Mouse (Mus musculus): ENCODE data around the gene Ube2t.

DNA sequence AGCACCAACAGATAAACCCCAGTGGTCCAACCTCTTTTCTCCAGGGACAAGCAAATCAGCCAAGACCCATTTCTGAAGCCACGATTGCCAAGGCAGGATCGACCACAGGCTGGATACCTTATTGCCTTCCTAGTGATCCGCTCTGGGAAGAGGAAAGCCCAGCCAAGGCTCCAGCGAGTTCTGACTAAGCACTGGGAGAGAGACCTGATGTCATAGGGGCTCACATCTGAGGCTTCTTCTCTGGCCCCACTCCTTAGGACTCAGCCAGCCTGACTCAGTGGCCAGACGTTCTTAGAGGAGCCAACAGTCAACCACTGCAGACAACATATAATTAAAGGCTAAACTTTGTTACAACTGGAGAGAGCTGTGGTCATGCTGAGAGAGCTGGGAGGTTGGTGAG lies 59.6 kb downstream of the Ube2t start:
- TF ChIP-seq CTCF (IDR thresholded peaks at IDR 0.05; ENCODE audit: insufficient read depth, low read depth, low read length) = no peak
- no peak for TF ChIP-seq POLR2A (IDR thresholded peaks at IDR 0.05; ENCODE audit: insufficient read depth, low read depth, low read length)

Measured in olfactory bulb, adult 2 months (tissue).